Mouse (Mus musculus): Measurements from ENCODE around the gene Rimklb. TPM values are rescaled to one million over a fixed set of nuclear protein-coding genes. Genes with fewer than 3 reads are reported as not detected.

Rimklb gene
- total and polyA plus RNA-seq, 3 experiments, result not detected

- Histone ChIP-seq H3K9ac (ENCODE audit: insufficient read depth, low read depth) (no peak overlapping the region), H3K4me2 (ENCODE audit: insufficient read depth, low read depth, poor library complexity, severe bottlenecking) (no peak overlapping the region), H3K27me3 (replicated peaks) (no peaks in the 10 kb centered on the region), H3K36me3 (replicated peaks in 1 of 2; ENCODE audit: control insufficient read depth in 1 of 2, insufficient read depth in 1 of 2, low read length in 1 of 2) (no peaks in the 10 kb centered on the region), H3K27ac (ENCODE audit: insufficient read depth, low read depth) (no peak overlapping the region), H3K79me2 (replicated peaks; ENCODE audit: control insufficient read depth, extremely low read depth, insufficient read depth, poor library complexity, severe bottlenecking) (no peaks in the 10 kb centered on the region), H3K9me3 (replicated peaks; ENCODE audit: low read length) (no peaks in the 10 kb centered on the region), H3K4me3 (replicated peaks in 1 of 3; ENCODE audit: low read depth in 2 of 3, low read length in 2 of 3, poor library complexity in 1 of 3) (no peak overlapping the region), H3K4me1 (ENCODE audit: control insufficient read depth in 1 of 2, insufficient read depth in 2 of 2) (no peaks in the 10 kb centered on the region)
- in situ Hi-C loops (cut with MboI; ENCODE audit: low pct_ligation_motif_present, low pct_unique_long_range_greater_than_20kb, low sequenced_read_pairs) (no loop called here), dilution Hi-C loops (cut with MboI; ENCODE audit: extremely low pct_ligation_motif_present, extremely low pct_unique_long_range_greater_than_20kb, low sequenced_read_pairs) (no loop called here)
- TF ChIP-seq RCOR1 (conservative IDR thresholded peaks at IDR 0.05; ENCODE audit: low read depth, low read length) (no peak), PAX5 (IDR thresholded peaks at IDR 0.05; ENCODE audit: low read length) (no peak), GABPA (IDR thresholded peaks at IDR 0.05; ENCODE audit: insufficient replicate concordance, low read depth, low read length) (no peak), NRF1 (IDR thresholded peaks at IDR 0.05; ENCODE audit: low read depth, low read length) (no peak), ELF1 (IDR thresholded peaks at IDR 0.05; ENCODE audit: low read depth, low read length) (no peak), ZKSCAN1 (IDR thresholded peaks at IDR 0.05; ENCODE audit: borderline replicate concordance, low read depth, low read length) (no peak), NELFE (IDR thresholded peaks at IDR 0.05; ENCODE audit: low read depth, low read length) (no peak), UBTF (IDR thresholded peaks at IDR 0.05; ENCODE audit: low read depth, low read length) (no peak), ETS1 (conservative IDR thresholded peaks at IDR 0.05; ENCODE audit: low read depth, low read length) (no peak), MXI1 (IDR thresholded peaks at IDR 0.05; ENCODE audit: low read depth, low read length) (no peak), EP300 (IDR thresholded peaks at IDR 0.05; ENCODE audit: low read length) (no peak), E2F4 (IDR thresholded peaks at IDR 0.05; ENCODE audit: insufficient replicate concordance, low read depth, low read length) (no peak), MEF2A (IDR thresholded peaks at IDR 0.05; ENCODE audit: borderline replicate concordance, low read depth, low read length) (no peak), IRF4 (IDR thresholded peaks at IDR 0.05; ENCODE audit: low read depth, low read length) (no peak)
- no peak for DNase-seq (ENCODE audit: extremely low read depth)
Measured at GRCm38 (mm10) chr6:122445215-122445614, 53.3 kb downstream of the Rimklb start.

- no peaks in the 10 kb centered on the region for H3K27me3 ChIP-seq (replicated peaks)
- in situ Hi-C loops (cut with MboI; ENCODE audit: low pct_ligation_motif_present, low pct_unique_long_range_greater_than_20kb, low sequenced_read_pairs), result no loop called here
Measured at GRCm38 (mm10) chr6:122440632-122441226, 57.8 kb downstream of the Rimklb start.

More at GRCm38 (mm10) chr6:122440632-122441226, 57.8 kb downstream of the Rimklb start:
- TF ChIP-seq E2F4 (IDR thresholded peaks at IDR 0.05; ENCODE audit: insufficient replicate concordance, low read depth, low read length), result no peak
- TF ChIP-seq CTCF (conservative IDR thresholded peaks at IDR 0.05 in 1 of 2, IDR thresholded peaks at IDR 0.05 in 1 of 2; ENCODE audit: low read depth in 2 of 2, low read length in 2 of 2), result no peak
- no peak for TF ChIP-seq ETS1 (conservative IDR thresholded peaks at IDR 0.05; ENCODE audit: low read depth, low read length)
- no peak for TF ChIP-seq NELFE (IDR thresholded peaks at IDR 0.05; ENCODE audit: low read depth, low read length)
- TF ChIP-seq USF2 (conservative IDR thresholded peaks at IDR 0.05; ENCODE audit: low read depth, low read length), result no peak
- TF ChIP-seq MEF2A (IDR thresholded peaks at IDR 0.05; ENCODE audit: borderline replicate concordance, low read depth, low read length), result no peak
- TF ChIP-seq KAT2A (IDR thresholded peaks at IDR 0.05; ENCODE audit: insufficient replicate concordance, low read length), result no peak
- no peak for TF ChIP-seq RAD21 (IDR thresholded peaks at IDR 0.05; ENCODE audit: low read depth, low read length)
- no peak for TF ChIP-seq SMC3 (IDR thresholded peaks at IDR 0.05; ENCODE audit: low read depth, low read length)
- no peak for TF ChIP-seq MAX (IDR thresholded peaks at IDR 0.05; ENCODE audit: low read length)
- TF ChIP-seq ELF1 (IDR thresholded peaks at IDR 0.05; ENCODE audit: low read depth, low read length), result no peak
- TF ChIP-seq BHLHE40 (IDR thresholded peaks at IDR 0.05; ENCODE audit: low read depth, low read length), result no peak
- TF ChIP-seq NRF1 (IDR thresholded peaks at IDR 0.05; ENCODE audit: low read depth, low read length), result no peak
- no peak for TF ChIP-seq POLR2A (IDR thresholded peaks at IDR 0.05; ENCODE audit: low read depth, low read length)
- TF ChIP-seq RCOR1 (conservative IDR thresholded peaks at IDR 0.05; ENCODE audit: low read depth, low read length), result no peak
- TF ChIP-seq IRF4 (IDR thresholded peaks at IDR 0.05; ENCODE audit: low read depth, low read length), result no peak
- TF ChIP-seq GABPA (IDR thresholded peaks at IDR 0.05; ENCODE audit: insufficient replicate concordance, low read depth, low read length), result no peak
- no peak for TF ChIP-seq TBP (conservative IDR thresholded peaks at IDR 0.05; ENCODE audit: low read depth, low read length)
- no peak overlapping the region for H3K9ac ChIP-seq (ENCODE audit: insufficient read depth, low read depth)
- no peak for DNase-seq (ENCODE audit: extremely low read depth)
- no peaks in the 10 kb centered on the region for H3K4me1 ChIP-seq (ENCODE audit: control insufficient read depth in 1 of 2, insufficient read depth in 2 of 2)
- no peaks in the 10 kb centered on the region for H3K36me3 ChIP-seq (replicated peaks in 1 of 2; ENCODE audit: control insufficient read depth in 1 of 2, insufficient read depth in 1 of 2, low read length in 1 of 2)
- H3K9me3 ChIP-seq (replicated peaks; ENCODE audit: low read length), result no peaks in the 10 kb centered on the region
- dilution Hi-C loops (cut with MboI; ENCODE audit: extremely low pct_ligation_motif_present, extremely low pct_unique_long_range_greater_than_20kb, low sequenced_read_pairs), result no loop called here
- H3K27ac ChIP-seq (ENCODE audit: insufficient read depth, low read depth), result no peak overlapping the region
- H3K4me2 ChIP-seq (ENCODE audit: insufficient read depth, low read depth, poor library complexity, severe bottlenecking), result no peak overlapping the region
- H3K4me3 ChIP-seq (replicated peaks in 1 of 3; ENCODE audit: low read depth in 2 of 3, low read length in 2 of 3, poor library complexity in 1 of 3), result no peak overlapping the region
- no peaks in the 10 kb centered on the region for H3K79me2 ChIP-seq (replicated peaks; ENCODE audit: control insufficient read depth, extremely low read depth, insufficient read depth, poor library complexity, severe bottlenecking)

All from CH12.LX (cell line).